Comparison of ENCODE assay signal across 19 mouse cellular contexts in the genomic region with DNA sequence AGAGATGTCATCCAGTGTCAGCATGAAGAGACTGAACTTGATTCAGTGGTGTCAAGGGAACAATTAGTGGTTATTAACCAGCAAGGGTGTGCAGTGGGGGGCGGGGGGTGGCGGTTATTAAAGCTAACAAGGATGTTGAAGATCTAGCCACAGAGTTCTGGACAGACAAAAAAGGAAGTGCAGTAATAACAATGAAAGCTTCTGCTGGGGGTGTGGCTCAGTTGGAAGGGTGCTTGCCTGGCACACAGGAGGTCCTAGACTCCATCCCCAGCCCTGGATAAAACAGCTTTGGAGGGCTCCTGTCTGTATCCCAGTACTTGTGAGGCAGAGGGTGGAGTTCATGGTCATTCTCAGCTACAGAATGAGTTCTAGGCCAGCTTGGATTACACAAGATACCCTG.
"Had no signal": no experiment of that assay in that cellular context is flagged by ENCODE, and none has a peak within 500 bp of the region (broad histone marks: within the 10 kb centered on the region; RNA-seq: fewer than 3 reads in every experiment).

No protein-coding gene starts in this region.

- ATAC-seq: liver, postnatal 0 days; lung, postnatal 0 days; midbrain, embryonic 15.5 days had no signal

- H3K27ac ChIP-seq: limb, embryonic 12.5 days; limb, embryonic 15.5 days; liver, embryonic 14.5 days; midbrain, embryonic 12.5 days; midbrain, embryonic 15.5 days; neural tube, embryonic 15.5 days had no signal

- H3K4me1 ChIP-seq: midbrain, embryonic 12.5 days; midbrain, embryonic 15.5 days had no signal

- H3K27me3 ChIP-seq: limb, embryonic 12.5 days; limb, embryonic 15.5 days; midbrain, embryonic 12.5 days; midbrain, embryonic 15.5 days had no signal

- H3K9ac ChIP-seq: limb, embryonic 12.5 days; limb, embryonic 15.5 days; liver, embryonic 14.5 days; liver, postnatal 0 days; lung, embryonic 14.5 days; midbrain, embryonic 12.5 days; midbrain, embryonic 15.5 days; neural tube, embryonic 15.5 days had no signal

- H3K36me3 ChIP-seq: limb, embryonic 12.5 days; limb, embryonic 15.5 days; midbrain, embryonic 12.5 days; midbrain, embryonic 15.5 days; neural tube, embryonic 15.5 days had no signal

- H3K4me3 ChIP-seq: limb, embryonic 12.5 days; limb, embryonic 15.5 days; midbrain, embryonic 12.5 days; midbrain, embryonic 15.5 days; myocyte; neural tube, embryonic 15.5 days had no signal

- H3K9me3 ChIP-seq: limb, embryonic 12.5 days; limb, embryonic 15.5 days; midbrain, embryonic 12.5 days; midbrain, embryonic 15.5 days; neural tube, embryonic 15.5 days had no signal

- DNase-seq: kidney, adult 11 months; kidney, adult 8-10 months; kidney, postnatal 14 days; kidney, postnatal 4 days; left cerebral cortex, postnatal 4 days; liver, postnatal 0 days; lung, embryonic 14.5 days; lung, postnatal 36 days; thymus, adult 18-20 months; thymus, postnatal 36 days had no signal

- H3K4me2 ChIP-seq: limb, embryonic 12.5 days; limb, embryonic 15.5 days; liver, embryonic 11.5 days; lung, embryonic 14.5 days; midbrain, embryonic 12.5 days; midbrain, embryonic 15.5 days; neural tube, embryonic 15.5 days had no signal
